In the genomic region with DNA sequence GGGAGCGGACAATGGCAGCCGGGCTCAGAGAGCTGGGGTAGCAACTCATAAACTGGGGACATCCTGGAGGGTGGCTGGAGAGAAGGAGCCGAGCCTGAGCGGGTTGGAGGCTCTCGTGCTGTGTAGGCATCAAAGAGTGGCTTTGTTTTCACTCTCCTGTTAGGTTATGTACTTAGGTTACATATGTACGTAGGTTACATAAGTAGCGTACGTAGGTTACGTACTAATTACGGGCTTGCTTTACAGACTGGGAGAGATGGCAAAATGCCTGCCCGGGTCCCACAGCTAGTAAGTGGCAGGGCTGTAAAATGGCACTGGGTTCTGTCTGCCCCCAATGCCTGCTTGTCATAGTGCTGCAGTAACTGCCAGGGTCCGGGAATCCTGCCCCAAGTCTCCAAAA, we compare ENCODE assay signal across 9 mouse cellular contexts. TPM values are rescaled to one million over a fixed set of nuclear protein-coding genes. Genes with fewer than 3 reads are reported as not detected.
DNase-seq lines count a peak whose midpoint lies in the region; ATAC-seq and TF ChIP-seq lines count a peak whose summit lies in the region.
"Had no signal": no experiment of that assay in that cellular context is flagged by ENCODE, and none has a peak within 500 bp of the region (broad histone marks: within the 10 kb centered on the region; RNA-seq: fewer than 3 reads in every experiment).

No protein-coding gene starts in this region.

- TF ChIP-seq CTCF in intestine, postnatal 0 days (IDR thresholded peaks at IDR 0.05; ENCODE audit: low read depth) = no peak

- H3K9ac ChIP-seq in intestine, embryonic 15.5 days = no peak overlapping the region
- H3K9ac ChIP-seq in intestine, postnatal 0 days (ENCODE audit: low read depth, low read length) = no peak overlapping the region
- H3K9ac ChIP-seq in embryonic facial prominence, embryonic 13.5 days = peak overlapping the region; percentile 58
- no peak overlapping the region for H3K9ac ChIP-seq in liver, embryonic 15.5 days
- H3K9ac ChIP-seq in heart, embryonic 11.5 days (ENCODE audit: low read depth, low read length) = no peak overlapping the region

- peak; percentile 11 for DNase-seq in Muller cell, postnatal 12 days (ENCODE audit: inconsistent ontology term)
- DNase-seq in adrenal gland, postnatal 10 days = no peak

- no peak overlapping the region for H3K4me2 ChIP-seq in intestine, embryonic 15.5 days (replicated peaks)
- no peak overlapping the region; the same call in 1 of the 2 replicates for H3K4me2 ChIP-seq in intestine, postnatal 0 days (replicated peaks; ENCODE audit: low read depth)
- peak overlapping the region; percentile 55 for H3K4me2 ChIP-seq in embryonic facial prominence, embryonic 13.5 days
- H3K4me2 ChIP-seq in liver, embryonic 15.5 days = peak overlapping the region; percentile 38; the same call in 1 of the 2 replicates
- H3K4me2 ChIP-seq in heart, embryonic 11.5 days = no peak overlapping the region

- H3K27ac ChIP-seq in intestine, embryonic 15.5 days = no peak overlapping the region
- H3K27ac ChIP-seq in intestine, postnatal 0 days (ENCODE audit: low read depth, low read length) = no peak overlapping the region
- peak overlapping the region; percentile 76 for H3K27ac ChIP-seq in embryonic facial prominence, embryonic 13.5 days
- no peak overlapping the region for H3K27ac ChIP-seq in liver, embryonic 15.5 days (replicated peaks)
- H3K27ac ChIP-seq in heart, embryonic 11.5 days (ENCODE audit: low read depth, low read length) = no peak overlapping the region

- WGBS in intestine, embryonic 15.5 days = 71% methylated on average over 12 of the region's 12 CpGs
- 74% methylated on average over 12 of the region's 12 CpGs for WGBS in intestine, postnatal 0 days
- 34% methylated on average over 12 of the region's 12 CpGs for WGBS in embryonic facial prominence, embryonic 13.5 days
- WGBS in liver, embryonic 15.5 days (ENCODE audit: insufficient replicate concordance) = 73% methylated on average over 12 of the region's 12 CpGs
- 75% methylated on average over 12 of the region's 12 CpGs for WGBS in heart, embryonic 11.5 days (ENCODE audit: insufficient replicate concordance)

- no peaks in the 10 kb centered on the region for H3K9me3 ChIP-seq in intestine, embryonic 15.5 days
- H3K9me3 ChIP-seq in intestine, postnatal 0 days (ENCODE audit: control insufficient read depth) = no peaks in the 10 kb centered on the region
- H3K9me3 ChIP-seq in embryonic facial prominence, embryonic 13.5 days = no peaks in the 10 kb centered on the region
- no peaks in the 10 kb centered on the region for H3K9me3 ChIP-seq in liver, embryonic 15.5 days (replicated peaks)
- no peaks in the 10 kb centered on the region for H3K9me3 ChIP-seq in heart, embryonic 11.5 days (replicated peaks; ENCODE audit: control insufficient read depth, low read length)
- H3K9me3 ChIP-seq: G1E had no signal

- ATAC-seq in intestine, embryonic 15.5 days = 0 out of 2 replicates have a peak, but pooled peaks have one; percentile 20
- ATAC-seq in intestine, postnatal 0 days = no peak
- peak; percentile 50; the same call in 1 of the 2 replicates for ATAC-seq in embryonic facial prominence, embryonic 13.5 days (ENCODE audit: insufficient number of reproducible peaks, insufficient read depth, low FRiP score, low TSS enrichment, low read depth)
- no peak for ATAC-seq in liver, embryonic 15.5 days (ENCODE audit: insufficient read depth)
- ATAC-seq in heart, embryonic 11.5 days (replicated peaks; ENCODE audit: insufficient number of reproducible peaks, low FRiP score, low TSS enrichment) = no peak
- ATAC-seq in inflammation-experienced regulatory T-cells, adult 6 months = no peak

- H3K4me3 ChIP-seq in intestine, embryonic 15.5 days (replicated peaks) = no peak overlapping the region
- no peak overlapping the region for H3K4me3 ChIP-seq in intestine, postnatal 0 days (ENCODE audit: low read depth, low read length)
- H3K4me3 ChIP-seq in embryonic facial prominence, embryonic 13.5 days = peak overlapping the region; percentile 19
- H3K4me3 ChIP-seq in liver, embryonic 15.5 days (replicated peaks) = no peak overlapping the region
- H3K4me3 ChIP-seq in heart, embryonic 11.5 days (ENCODE audit: low read depth, low read length) = no peak overlapping the region

- H3K4me1 ChIP-seq in intestine, embryonic 15.5 days (replicated peaks) = no peaks in the 10 kb centered on the region
- no peaks in the 10 kb centered on the region for H3K4me1 ChIP-seq in intestine, postnatal 0 days (replicated peaks; ENCODE audit: control insufficient read depth, insufficient read depth, low read length)
- H3K4me1 ChIP-seq in embryonic facial prominence, embryonic 13.5 days = peaks cover 10% of the 10 kb centered on the region
- no peaks in the 10 kb centered on the region for H3K4me1 ChIP-seq in liver, embryonic 15.5 days (replicated peaks)
- H3K4me1 ChIP-seq in heart, embryonic 11.5 days (ENCODE audit: control insufficient read depth, insufficient read depth, low read length) = no peaks in the 10 kb centered on the region

- no peaks in the 10 kb centered on the region for H3K36me3 ChIP-seq in intestine, embryonic 15.5 days
- H3K36me3 ChIP-seq in intestine, postnatal 0 days (ENCODE audit: control insufficient read depth, insufficient read depth) = no peaks in the 10 kb centered on the region
- H3K36me3 ChIP-seq in embryonic facial prominence, embryonic 13.5 days = no peaks in the 10 kb centered on the region
- H3K36me3 ChIP-seq in liver, embryonic 15.5 days (replicated peaks) = no peaks in the 10 kb centered on the region
- no peaks in the 10 kb centered on the region for H3K36me3 ChIP-seq in heart, embryonic 11.5 days (ENCODE audit: control insufficient read depth, insufficient read depth, low read length)
- H3K36me3 ChIP-seq: G1E had no signal

- H3K27me3 ChIP-seq in intestine, embryonic 15.5 days (replicated peaks) = peaks cover 14% of the 10 kb centered on the region
- peaks cover 9% of the 10 kb centered on the region for H3K27me3 ChIP-seq in intestine, postnatal 0 days (replicated peaks; ENCODE audit: control insufficient read depth, insufficient read depth, low read length)
- H3K27me3 ChIP-seq in embryonic facial prominence, embryonic 13.5 days = peaks cover 17% of the 10 kb centered on the region
- peaks cover 7% of the 10 kb centered on the region; the same call in 1 of the 2 replicates for H3K27me3 ChIP-seq in liver, embryonic 15.5 days
- peaks cover 19% of the 10 kb centered on the region for H3K27me3 ChIP-seq in heart, embryonic 11.5 days (ENCODE audit: control insufficient read depth, insufficient read depth, low read length)

RNA-seq across cellular contexts. Expression of a gene that starts 18.3 kb away (rescaled TPM):
- 4.1 and 4.5 TPM in 2 replicates for polyA plus RNA-seq in intestine, embryonic 15.5 days (2015; fragmentation: Nextera tagmentation; extraction: Ambion mirVana)
- 3.3 and 3.4 TPM in 2 replicates for polyA plus RNA-seq in intestine, postnatal 0 days (2015; fragmentation: Nextera tagmentation; extraction: Ambion mirVana)
- 1.1 and 1.7 TPM in 2 replicates for polyA plus RNA-seq in embryonic facial prominence, embryonic 13.5 days (2015; fragmentation: Nextera tagmentation; extraction: Ambion mirVana)
- polyA plus RNA-seq in liver, embryonic 15.5 days (2015; fragmentation: Nextera tagmentation; extraction: Ambion mirVana) = 8.3 and 8.9 TPM in 2 replicates
- 0.33 and 0.55 TPM in 2 replicates for polyA plus RNA-seq in heart, embryonic 11.5 days (2014; fragmentation: Nextera tagmentation; extraction: Ambion mirVana)
- under 1 TPM in 1 of 3 experiments, not detected in 2; 0.91 TPM for polyA plus RNA-seq in inflammation-experienced regulatory T-cells, adult 6 months (2017; shearing (Covaris generic))
- 1 to 10 TPM; 1.8 TPM for total RNA-seq in adrenal gland, postnatal 10 days (2021)
- polyA plus RNA-seq: G1E had no signal

RNA-seq across cellular contexts. Expression of a gene that starts 54.9 kb away (rescaled TPM):
- not detected in 2 replicates for polyA plus RNA-seq in intestine, embryonic 15.5 days (2015; fragmentation: Nextera tagmentation; extraction: Ambion mirVana)
- not detected in 2 replicates for polyA plus RNA-seq in intestine, postnatal 0 days (2015; fragmentation: Nextera tagmentation; extraction: Ambion mirVana)
- polyA plus RNA-seq in embryonic facial prominence, embryonic 13.5 days (2015; fragmentation: Nextera tagmentation; extraction: Ambion mirVana) = 1.1 and 2.0 TPM in 2 replicates
- not detected in 2 replicates for polyA plus RNA-seq in liver, embryonic 15.5 days (2015; fragmentation: Nextera tagmentation; extraction: Ambion mirVana)
- 0.09 TPM in 1 of 2 replicates, not detected in the other for polyA plus RNA-seq in heart, embryonic 11.5 days (2014; fragmentation: Nextera tagmentation; extraction: Ambion mirVana)
- polyA plus RNA-seq in inflammation-experienced regulatory T-cells, adult 6 months (2017; shearing (Covaris generic)) = not detected
- total RNA-seq in adrenal gland, postnatal 10 days (2021) = not detected
- polyA plus RNA-seq: G1E had no signal

Comparison
In these comparisons a context has a peak if more than half of its experiments do, and no peak if none do; other contexts are left out.
1. ATAC-seq: peak in intestine, embryonic 15.5 days (single experiment) and embryonic facial prominence, embryonic 13.5 days (single experiment); none in intestine, postnatal 0 days (single experiment), liver, embryonic 15.5 days (single experiment), heart, embryonic 11.5 days (single experiment) and inflammation-experienced regulatory T-cells, adult 6 months (single experiment).
2. H3K4me2 ChIP-seq: peak in embryonic facial prominence, embryonic 13.5 days (single experiment) and liver, embryonic 15.5 days (single experiment); none in intestine, embryonic 15.5 days (single experiment), intestine, postnatal 0 days (single experiment) and heart, embryonic 11.5 days (single experiment).